Mouse (Mus musculus): ENCODE data around the gene Muc2.

- TF ChIP-seq CTCF (IDR thresholded peaks at IDR 0.05; ENCODE audit: borderline replicate concordance, control insufficient read depth, extremely low read depth, insufficient read depth, low read length, poor library complexity) (no peak), POLR2A (IDR thresholded peaks at IDR 0.05; ENCODE audit: control insufficient read depth, extremely low read depth, insufficient read depth, low read length, poor library complexity) (no peak)
Observed at GRCm38 (mm10) chr7:141794251-141794650, 104.1 kb downstream of the Muc2 start.

All from thymus, adult 2 months (tissue).